Mouse (Mus musculus) layer of hippocampus, adult 9-10 months (tissue): ENCODE measurements at regions not wholly inside any gene's neighbourhood (a gene's known extent, or its start where the extent isn't known, plus 50 kb on each side); places are given as distances from the start of the nearest gene placed in this dataset.
"Not testable (repeated sequence)": the region's sequence is repeated elsewhere in the genome, so short reads cannot be mapped to it uniquely, and the experiment has no call there.

Source experiments
- DNase-seq: peaks from one replicate; pipeline ENCODE4 v3.0.0; 2022; ENCODE audit warnings: low spot score

DNA sequence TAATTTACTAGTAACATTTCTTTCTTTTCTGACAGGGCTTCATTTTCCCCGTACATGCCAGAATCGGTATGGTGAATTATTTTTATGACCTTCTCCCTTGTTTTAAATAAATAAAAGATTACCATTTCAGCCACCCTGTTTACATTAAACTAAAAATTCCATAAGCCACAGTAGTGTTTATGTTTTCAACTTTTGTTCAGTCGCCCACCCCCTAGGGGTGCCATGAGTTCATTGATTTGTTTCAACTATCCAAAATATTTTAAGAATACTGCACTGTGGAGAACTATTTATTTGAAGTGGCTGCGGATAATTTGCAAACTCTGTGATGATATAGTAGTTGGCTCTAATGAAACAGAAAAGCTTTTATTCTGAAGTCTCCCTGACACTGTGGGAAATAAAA, 132.9 kb downstream of the Tfec start:
- DNase-seq: no peak

DNA sequence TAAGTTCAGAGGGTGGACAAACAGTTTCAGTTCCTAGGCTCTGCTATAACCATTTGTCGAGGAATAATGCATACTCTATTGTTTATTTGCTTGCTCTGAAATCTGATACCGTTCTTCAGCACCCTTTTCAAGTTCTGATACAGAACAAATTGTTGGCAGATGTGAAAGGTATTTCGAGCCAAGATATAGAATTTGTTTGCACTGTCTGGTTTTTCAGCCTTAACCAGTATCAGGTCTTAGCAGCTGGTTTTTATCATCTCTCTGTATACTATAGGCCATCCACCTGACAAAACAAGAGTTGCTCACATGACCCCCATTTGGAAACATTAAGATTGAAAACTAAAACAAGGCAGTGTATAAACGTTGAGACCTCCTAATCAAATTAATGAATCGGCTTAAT, 133.5 kb downstream of the Tfec start:
- DNase-seq: no peak

GRCm38 (mm10) chr6:16755044-16755443, 143.2 kb downstream of the Tfec start:
- not testable (repeated sequence) for DNase-seq

- DNase-seq: no peak
Measured at GRCm38 (mm10) chr6:16733184-16733583, 165.1 kb downstream of the Tfec start.

DNA sequence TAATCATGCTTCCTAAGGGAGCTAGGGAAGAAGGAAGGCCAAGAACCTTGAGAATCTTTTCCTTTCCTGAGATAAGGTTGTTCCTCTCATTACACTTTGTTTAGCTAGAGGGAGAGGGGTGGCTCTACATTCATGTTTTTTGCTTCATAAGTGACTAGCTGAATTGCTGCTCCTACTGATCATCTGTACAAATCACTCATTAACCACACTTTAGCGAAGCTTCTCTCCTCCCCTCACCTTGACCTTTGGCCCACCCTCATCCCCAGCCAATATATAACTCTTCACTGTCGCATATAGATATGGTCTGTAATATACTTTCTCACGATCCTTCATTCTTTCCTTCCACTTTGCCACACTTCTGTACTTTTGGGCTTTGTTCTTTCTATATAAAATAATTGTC, 166.1 kb downstream of the Tfec start:
- DNase-seq: no peak

DNA sequence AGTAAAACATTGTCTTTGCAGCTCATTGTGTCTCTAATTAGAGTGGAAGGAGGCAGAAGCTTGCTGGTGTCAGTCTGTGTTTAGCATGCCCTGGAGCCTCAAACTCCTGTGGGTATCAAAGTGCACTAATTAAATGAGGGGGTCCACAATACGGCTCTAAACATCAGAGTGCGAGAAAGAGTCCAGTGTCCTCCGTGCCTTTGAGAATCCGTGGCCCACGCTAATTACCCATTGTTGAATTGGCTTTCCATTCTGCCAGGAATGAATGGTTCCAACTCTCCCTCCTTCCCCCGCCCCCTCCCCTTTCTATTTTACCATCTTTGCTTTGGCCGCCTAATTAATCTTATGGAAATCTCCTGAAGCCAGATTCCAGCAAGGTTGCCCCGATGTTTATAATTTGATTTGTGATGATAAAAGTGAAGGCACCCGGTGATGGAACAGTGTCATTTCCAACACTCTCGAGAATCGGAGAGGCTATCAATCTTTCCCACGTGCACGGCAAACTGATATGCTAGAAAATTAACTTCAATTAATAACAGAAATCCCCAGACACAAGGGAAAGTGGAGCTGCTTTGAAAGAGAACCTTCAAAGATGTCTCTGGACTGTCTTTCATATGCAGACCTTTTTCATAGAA, 170.9 kb downstream of the Tfec start:
- no peak for DNase-seq

- no peak for DNase-seq
Measured at GRCm38 (mm10) chr6:16725256-16725655, 173.0 kb downstream of the Tfec start.

- DNase-seq: no peak
Measured at GRCm38 (mm10) chr6:16704496-16704895, 193.7 kb downstream of the Tfec start.

GRCm38 (mm10) chr6:16703412-16703746, 194.9 kb downstream of the Tfec start:
- DNase-seq: no peak

DNA sequence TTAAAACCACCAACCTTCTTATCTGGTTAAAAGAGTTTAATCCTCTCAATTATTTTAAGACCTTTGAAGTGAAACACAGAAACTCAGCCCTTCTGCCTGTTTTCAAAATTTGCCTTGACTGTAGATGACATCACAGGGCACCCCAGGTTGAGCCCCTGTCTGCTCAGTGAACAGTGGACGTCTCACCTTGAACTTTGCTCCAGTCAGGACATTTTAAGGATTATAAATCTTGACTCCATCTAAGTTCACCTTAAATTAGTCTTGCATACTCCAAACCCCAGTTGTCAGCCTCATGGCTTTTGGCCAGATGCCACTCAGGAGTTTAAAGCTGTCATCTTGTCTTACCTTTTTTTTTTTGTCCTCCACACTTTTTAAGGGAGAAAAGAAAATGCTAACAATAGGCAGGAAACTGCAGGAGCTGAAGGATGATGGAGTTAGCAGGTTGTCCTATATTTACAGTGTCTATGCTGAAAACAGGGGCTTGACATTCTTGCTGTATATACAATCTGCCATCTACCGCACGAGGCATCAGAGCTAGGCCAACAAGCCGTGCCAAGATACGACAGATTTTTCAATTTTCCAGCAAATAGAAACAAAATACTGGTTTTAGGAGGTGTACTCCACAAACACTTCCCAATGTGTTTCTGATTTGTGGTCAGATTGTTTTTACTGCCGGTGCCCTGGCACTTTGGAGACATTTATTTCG, 195.4 kb downstream of the Tfec start:
- DNase-seq: no peak

DNA sequence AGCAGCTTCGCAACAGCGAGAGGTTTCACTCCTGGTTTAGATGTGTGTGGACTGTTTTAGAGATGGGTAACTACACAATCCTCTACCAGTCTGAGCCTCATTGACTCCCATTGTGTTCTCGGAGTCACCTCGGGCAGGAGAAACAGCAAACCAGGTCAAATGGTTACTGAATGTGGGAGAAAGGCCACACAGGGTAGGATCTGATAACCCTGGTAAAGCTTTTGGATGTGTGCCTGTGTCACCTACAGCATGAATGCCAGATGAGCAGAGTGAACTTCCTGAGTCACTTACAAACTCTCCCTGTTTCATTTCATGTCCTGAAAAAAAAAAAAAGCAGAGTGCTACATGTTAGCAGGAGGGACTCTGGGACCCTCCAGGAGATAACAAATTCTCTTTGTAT, 201.0 kb downstream of the Tfec start:
- DNase-seq: no peak

DNA sequence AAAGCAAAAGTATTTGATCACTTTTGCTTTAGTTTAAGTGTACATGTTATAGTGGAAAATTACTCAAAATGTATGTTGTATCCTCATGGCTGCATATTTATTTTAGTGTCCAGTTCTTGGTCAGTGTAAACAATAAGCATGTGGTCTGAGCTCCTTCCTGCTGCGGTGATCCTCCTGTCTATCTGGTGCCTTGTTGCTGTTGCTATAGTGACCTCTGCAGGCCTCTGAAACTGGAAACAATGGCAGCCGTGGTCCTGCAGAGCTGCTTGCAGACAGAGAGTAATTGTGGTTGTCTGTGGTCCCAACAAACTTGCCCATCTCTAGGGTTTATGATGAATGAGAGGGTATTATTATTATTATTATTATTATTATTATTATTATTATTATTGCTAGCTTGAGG, 230.2 kb downstream of the Tfec start:
- no peak for DNase-seq

DNA sequence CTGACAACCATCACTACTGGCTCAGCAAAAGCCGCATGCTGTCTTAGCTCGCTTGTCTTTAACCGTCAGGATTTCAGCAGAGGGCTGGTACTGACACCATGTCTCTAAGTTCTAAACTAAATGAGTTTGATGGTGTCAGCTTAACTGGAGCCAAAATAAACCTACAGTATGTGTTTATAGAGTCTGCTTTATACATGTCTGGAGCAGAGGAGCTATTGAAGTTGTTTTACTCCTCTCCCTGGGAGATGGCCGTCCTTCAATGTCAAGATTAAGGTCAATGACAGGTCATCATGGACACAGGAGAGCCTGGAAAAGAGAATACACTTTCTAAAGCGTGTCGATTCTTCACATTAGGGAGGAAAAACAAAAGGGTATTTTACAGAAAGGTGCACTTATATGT, 231.0 kb downstream of the Tfec start:
- no peak for DNase-seq

- no peak for DNase-seq
Measured at GRCm38 (mm10) chr6:16646269-16646668, 252.0 kb downstream of the Tfec start.

DNA sequence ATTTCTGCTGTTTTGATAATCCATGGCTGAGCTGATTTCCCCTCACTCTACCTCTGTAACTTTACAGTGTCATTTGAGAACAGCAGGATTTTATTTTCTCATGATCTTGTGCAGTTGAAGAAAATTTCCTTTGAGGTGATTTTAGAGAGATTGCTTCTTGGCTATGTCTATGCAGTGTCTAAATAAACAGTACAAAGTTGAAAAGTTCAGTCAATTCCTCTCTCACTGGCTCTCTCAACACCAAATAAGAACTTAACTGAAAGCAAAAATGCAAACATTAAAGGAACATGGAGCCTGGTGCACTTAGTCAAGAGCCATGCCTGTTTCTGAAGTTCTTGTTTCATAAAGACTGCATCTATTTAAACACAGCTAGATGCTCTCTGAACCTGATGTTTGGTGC, 254.7 kb downstream of the Tfec start:
- DNase-seq: no peak

DNA sequence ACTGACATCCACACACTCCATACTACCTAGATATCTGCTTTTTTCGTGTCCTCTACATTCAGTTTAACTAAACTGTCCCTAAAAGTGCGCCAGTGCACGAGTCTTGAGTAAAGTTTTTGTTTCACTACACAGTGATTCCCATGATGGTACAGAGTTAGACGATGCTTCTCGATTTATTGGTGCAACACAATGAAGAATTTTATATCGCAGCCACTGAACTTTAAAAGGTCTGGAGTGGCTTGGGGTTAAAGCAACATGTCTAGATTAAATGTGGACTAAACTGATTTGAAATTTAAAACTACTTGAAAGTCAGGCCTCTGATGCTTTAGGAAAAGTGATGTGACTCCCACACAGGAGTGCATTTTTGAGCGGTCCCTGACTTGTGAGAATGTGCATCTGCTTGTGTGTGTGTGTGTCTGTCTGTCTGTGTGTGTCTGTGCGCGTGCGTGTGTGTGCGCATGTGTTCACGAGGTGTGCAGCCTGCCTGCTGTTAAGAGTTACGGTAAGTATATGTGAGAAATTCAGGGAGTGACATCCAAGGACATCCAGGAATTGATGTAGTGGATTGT, 261.4 kb downstream of the Tfec start:
- no peak for DNase-seq

GRCm38 (mm10) chr6:16636108-16636507, 262.1 kb downstream of the Tfec start:
- DNase-seq: no peak

DNA sequence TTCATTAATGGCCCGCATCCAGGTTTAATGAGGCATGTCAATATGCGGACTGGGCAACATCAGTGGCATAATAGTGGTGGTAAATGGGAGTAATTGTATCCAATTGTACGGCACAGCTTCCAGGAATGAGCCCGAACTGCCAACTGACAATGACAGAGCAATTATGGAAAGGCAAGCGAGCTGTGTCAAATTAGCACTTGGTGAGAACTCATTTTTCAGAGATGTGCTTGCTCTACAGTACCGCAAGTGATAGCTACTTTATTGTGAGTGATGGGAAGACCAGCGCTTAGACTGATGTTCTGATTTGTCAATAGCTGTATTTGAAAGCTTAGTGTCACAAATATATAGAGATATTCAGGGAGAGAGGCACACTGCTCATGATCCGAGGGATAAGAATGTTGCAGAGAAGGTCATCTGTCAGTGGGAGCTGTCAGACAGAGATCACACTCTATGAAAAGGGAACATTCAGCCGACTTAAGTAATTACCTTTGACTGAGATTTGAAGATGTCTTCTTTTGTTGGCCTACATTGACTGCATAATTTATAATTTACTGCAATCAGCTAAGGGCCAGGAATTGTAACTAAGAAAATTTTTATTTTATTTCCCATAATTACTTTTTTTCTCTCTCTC, 290.7 kb downstream of the Tfec start:
- no peak for DNase-seq

DNA sequence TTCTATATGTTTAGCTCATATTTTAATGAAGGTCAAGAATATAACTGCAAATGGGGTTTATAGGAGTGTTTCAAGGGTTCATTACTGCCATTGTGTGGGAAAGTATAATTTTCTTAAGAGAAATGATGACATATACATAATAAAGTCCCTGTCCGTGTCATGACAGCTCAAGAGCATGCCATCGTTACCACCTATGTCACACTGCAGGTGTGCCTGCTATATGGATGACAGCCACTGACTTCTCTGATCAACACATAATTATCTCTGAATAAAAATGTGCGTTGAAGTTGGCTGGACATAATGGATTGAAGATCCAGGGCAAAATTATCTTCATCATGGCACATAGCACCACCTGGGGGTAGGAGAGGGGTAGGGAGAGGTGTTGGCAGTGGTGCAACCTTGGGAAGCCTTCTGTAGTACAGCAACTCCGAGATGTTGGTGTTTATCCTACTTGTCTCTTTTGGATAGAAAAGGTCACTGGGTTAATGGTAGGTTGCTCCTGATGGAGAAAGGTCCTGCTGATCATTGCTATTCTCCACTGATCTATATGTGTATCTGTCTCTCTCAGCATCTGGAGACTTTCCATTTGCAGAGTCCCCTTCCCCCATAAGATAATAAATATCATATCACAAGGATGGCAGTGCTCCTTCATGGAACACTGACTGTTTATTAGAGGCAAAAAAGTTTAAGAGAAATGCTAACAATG, 291.4 kb downstream of the Tfec start:
- no peak for DNase-seq

DNA sequence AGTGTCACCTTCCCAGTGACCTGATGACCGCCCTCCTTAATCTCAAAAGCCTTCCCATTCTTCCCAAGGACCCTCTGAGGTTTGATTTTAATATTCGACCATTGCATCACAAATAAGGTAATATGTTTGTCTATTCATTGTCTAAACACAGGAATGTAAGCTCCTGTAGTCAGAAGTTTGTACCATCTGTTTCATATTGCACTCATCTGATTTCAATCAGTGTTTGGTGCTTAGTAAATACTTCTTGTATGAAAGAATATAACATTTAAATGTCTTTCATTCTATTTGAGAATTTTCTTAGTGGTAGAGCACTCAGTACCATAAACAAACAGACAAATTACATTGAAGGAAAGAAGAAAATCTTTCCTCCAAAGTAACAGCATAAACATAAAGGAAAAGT, 305.8 kb downstream of the Tfec start:
- no peak for DNase-seq

- no peak for DNase-seq
Measured at GRCm38 (mm10) chr6:16582302-16582701, 315.9 kb downstream of the Tfec start.

DNA sequence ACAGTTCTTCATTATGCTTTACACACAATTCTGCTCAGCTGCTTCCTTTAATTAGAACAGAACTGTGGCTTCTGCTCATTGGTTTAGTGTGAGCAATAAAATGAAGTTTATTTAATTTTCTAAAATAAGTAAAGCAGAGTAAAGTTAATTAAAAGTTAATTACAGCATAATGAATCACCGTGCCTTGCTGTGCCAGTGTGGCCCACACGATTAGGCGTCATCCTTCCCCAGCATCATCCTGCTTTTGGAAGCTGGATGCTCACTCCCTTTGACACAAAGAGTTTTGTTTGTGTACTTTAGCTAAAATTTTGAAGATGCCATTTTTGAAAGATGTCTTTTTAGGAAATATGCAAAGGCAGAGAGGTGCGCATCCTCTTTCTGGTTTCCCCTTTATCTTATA, 316.4 kb downstream of the Tfec start:
- no peak for DNase-seq

- DNase-seq: no peak
Measured at GRCm38 (mm10) chr6:16575875-16576274, 322.4 kb downstream of the Tfec start.
